Mouse (Mus musculus): ENCODE results near the gene Ptbp1. TPM values are rescaled to one million over a fixed set of nuclear protein-coding genes. Genes with fewer than 3 reads are reported as not detected.

Gene Ptbp1
- total RNA-seq (2015) (138 and 144 TPM in 2 replicates), total RNA-seq (2017) (97.9 and 133 TPM in 2 replicates)

DNA sequence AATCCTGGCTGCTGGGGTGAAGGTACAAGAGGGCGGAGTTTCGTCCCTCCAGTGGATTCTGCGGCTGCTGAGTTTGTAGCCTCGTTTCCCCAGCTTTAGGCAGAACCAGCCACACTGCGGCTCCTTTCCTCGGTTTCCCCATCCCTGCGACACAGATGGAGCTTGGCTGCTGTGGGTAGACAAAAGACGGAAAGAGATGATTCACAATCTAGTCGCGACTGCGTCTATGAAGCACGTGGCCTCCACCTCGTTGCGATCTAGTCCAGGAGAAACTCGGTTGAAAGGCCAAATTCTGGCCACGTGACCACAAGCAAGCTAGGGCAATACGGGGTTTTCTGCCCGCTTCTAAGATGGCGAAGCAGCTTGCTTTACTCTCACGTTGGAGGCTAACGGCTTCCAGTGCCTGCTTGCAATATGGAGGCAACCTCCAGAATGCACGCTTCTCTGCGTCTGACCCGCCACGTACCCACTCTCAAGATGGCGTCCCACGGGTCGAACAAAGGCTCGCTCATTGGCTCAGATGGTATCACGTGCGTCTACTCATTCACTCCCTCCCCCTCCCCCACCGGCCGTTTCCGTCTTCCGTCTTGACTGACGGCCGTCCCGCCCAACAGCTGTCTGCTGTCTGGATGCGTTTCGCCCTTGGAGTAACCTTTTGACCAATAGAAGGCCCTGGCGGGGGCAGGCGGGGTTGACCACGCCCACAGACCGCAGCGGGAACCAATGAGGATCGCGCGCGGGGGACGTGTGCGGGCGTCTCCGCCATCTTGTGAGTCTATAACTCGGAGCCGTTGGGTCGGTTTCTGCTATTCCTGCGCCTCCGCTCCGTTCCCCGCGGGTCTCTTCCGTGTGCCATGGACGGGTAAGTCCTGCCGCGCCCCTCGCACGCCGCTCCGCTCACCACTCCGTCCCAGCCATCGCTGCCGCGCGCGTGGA lies at the start of gene Ptbp1:
Gene Ptbp1 (plus strand): TSS at position 568 of the 936 bp plus-strand sequence.
- peak; percentile 84 for ATAC-seq (ENCODE audit: poor library complexity, severe bottlenecking)

DNA sequence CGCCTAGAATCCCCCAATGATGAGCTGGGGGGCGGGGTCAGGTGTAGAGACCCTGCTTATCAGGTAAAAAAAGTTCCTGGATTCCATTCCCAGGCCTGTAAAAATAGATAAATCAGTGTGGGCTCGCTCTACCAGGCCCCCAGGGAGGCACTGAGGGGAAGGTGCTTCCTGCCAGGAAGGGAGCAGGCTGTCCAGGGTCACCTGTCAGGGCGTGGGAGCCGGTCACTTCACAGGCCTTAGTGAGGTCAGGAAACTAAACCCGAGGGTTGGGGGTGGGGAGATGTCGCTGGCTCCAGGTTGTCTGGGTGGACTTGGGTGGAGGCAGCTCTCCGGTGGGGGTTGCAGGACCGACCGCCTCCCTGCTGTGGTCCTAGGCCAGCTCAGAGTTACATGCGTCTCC lies 48.6 kb upstream of the Ptbp1 start:
- no peak for ATAC-seq (ENCODE audit: poor library complexity, severe bottlenecking)

DNA sequence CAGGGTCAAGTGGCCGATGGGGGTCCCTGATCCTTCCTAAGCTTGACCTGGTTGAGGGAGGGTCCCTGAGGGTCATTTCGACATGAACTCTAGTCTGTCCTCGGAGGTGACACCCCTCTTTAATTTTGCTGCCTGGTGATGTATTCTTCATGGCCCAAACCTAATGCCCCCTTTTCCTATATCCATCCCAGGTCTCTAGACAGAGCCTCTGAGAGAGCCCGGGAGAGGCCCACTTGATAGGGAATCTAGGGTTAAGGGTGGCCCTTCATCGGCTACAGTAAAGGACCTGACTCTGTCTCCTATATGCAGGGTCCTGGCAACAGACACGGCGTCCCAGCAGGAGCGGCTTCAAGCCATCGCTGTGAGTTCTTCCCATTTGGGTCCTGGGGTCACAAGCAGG lies 47.9 kb upstream of the Ptbp1 start:
- no peak for ATAC-seq (ENCODE audit: poor library complexity, severe bottlenecking)

DNA sequence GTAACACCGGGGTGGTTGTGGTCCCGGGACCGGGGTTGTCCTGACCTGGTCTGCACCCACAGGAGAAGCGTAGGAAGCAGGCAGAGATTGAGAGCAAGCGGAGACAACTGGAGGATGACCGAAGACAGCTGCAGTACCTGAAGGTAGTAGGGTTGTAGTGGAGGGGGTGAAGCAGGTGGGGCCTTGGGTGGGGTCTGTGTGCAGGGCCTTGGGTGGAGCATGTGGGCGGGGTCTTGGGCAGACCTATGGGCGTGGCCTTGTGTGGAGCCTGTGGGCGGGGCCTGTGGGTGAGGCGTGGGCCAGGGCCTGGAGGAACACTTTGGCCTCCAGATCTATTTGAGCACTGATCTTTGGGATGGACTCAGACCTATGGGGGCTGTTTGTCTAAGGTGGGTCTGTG lies 47.3 kb upstream of the Ptbp1 start:
- ATAC-seq (ENCODE audit: poor library complexity, severe bottlenecking): no peak

DNA sequence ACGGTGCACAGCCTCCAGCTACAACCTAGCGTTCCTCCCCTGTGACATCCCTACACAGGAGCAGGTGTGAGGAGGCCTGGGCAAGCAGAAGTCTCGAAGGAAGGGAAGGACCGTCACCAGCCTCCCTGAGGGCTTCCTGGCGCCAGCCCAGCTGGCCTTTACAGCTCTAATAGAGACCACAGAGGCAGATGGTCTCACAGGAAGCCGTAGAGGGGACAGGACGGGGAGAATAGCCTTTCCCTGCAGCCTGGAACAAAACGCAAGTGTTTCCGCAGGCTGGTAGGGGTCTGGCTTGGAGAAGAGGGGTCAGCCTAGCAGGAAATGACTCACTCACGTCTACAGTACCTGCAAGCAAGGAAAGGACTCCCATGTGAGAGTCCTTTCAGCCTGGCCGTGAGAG lies 46.4 kb upstream of the Ptbp1 start:
- ATAC-seq (ENCODE audit: poor library complexity, severe bottlenecking): no peak

DNA sequence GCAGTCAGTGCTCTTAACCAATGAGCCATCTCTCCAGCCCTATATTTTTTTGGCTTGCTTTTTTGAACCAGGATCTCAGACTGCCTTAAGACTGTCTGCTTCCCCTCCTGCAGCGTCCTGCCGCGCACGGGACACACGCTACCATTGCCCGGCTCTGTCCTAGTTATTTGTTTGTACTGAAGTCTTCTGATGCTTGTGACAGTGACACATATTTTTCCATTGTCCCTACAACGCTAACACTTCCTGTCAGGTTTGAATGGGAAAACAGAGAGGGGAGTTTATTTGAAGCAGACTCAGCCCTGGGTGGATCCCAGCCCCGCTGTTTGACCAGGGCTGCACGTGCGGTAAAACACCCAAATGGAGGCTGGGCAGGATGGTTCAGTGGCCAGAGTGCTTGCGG lies 45.5 kb upstream of the Ptbp1 start:
- ATAC-seq (ENCODE audit: poor library complexity, severe bottlenecking): no peak

DNA sequence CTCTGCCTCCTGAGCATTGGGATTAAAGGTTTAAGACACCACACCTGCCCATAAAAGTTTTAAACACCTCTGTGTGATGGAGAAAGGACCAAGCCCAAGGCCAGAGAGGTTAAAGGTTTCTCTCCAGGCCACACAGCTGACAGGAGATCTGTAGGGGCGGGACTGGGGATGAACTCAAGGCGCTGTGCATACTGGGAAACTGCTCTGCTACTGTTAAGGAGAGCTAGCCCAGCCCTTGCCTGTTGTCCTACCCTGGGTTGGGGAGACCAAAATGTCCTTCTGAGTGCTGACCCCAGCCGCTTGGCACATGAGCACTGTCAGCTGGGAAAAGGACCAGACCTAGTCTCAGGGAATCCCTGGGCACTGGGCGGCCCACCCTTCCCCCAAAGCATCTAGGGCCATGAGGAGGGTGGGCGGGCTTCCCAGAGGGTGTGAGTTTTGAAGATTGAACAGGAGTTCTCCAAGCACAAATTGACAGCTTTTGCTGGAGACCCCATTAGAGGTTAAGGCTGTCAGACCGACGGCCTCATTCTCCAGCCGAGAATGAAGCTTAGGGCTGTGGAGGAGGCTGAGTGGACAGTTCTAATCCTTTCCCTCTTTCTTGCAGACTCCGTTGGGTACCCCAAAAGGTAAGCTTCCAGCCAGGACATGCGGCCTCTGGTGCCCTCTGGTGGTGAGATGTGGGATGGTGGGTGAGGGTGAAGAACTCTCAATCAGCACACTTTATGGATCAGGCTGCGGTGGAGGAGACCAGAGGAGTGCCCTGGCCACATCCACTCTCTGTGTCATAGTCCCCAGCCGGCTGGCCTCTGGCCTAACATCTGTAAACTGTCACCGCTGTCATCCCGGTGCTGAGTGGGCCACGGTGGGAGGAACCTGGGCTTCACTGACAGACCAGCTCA lies 42.2 kb upstream of the Ptbp1 start:
- ATAC-seq (ENCODE audit: poor library complexity, severe bottlenecking): peak; percentile 93

DNA sequence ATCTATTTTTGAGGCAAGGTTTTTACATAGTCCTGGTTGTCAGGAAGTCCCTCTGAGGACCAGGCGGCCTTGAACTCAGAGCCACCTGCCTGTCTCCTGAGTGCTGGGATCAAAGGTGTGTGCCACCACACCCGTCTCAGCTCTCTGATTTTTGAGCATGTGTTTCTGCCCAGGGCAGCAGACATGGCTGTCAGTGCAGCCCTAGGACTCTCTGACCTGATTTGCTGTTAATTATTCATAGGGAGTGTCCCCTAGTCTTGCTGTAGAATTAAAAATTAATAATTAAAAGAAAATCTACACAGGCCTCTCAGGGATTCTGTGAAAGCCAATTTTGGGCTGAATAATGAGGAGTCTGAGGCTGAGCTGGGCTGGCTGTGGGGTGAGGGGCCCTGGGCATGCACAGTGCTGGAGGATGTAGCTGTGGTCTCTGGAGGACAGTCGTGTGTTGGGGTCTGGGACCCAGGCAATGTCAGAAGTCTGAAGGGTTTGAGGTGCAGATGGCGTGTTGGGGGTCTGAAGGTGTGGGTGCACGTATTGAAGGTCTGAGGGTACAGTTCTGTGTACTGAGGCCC lies 39.9 kb upstream of the Ptbp1 start:
- no peak for ATAC-seq (ENCODE audit: poor library complexity, severe bottlenecking)

DNA sequence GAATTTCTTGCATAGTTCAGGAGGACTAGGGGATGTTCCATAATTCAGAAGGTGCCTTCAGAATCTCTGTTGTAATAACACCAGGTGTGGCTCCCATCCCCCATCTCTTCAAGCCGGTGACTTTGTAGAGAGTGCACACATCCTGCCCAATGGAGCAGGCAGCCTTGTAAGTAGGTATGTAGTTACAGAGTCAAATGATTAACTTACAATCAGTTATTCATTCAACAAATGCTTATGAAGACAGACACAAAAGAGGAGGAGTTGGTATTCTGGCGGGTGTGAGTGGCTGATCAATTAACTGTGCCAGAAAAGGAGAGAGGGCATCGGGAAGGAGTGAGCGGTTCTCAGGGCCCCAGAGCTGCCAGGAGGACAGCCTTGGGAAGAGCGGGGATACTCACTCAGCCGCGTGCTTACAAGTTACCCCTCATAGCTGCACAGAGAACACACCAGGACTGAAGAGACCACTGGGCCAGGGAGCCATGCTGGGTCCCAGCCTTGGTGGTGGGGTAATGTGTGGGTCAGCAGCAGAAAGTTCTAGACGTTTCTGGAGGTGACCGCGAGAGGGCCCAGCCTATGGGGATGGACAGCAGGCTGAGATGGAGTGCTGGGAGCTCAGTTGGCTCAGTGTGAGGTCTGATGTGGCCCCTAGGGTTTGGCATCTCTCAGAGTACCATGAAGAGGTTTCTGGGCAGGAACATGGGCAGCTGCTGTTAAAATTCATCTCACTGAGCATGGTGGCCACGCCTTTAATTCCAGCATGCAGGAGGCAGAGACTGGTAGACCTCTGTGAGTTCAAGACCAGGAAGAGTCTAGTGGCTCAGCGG lies 38.3 kb upstream of the Ptbp1 start:
- ATAC-seq (ENCODE audit: poor library complexity, severe bottlenecking): no peak

DNA sequence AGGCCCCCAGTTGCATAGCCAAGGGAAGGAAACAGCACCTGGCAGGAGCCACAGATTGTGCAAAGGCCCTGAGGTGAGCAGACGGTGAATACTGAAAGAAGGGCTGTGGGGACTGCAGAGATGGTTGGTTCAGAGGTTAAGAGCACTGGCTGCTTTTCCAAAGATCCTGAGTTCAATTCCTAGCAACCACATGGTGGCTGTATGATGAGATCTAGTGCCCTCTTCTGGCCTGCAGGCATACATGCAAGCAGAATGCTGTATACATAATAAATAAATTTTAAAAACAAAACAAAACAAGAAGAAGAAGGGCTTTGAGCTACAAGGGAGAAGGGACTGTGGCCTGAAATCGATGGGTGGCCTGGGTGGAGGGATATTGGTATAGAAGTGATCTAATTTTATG lies 37.1 kb upstream of the Ptbp1 start:
- ATAC-seq (ENCODE audit: poor library complexity, severe bottlenecking): no peak

DNA sequence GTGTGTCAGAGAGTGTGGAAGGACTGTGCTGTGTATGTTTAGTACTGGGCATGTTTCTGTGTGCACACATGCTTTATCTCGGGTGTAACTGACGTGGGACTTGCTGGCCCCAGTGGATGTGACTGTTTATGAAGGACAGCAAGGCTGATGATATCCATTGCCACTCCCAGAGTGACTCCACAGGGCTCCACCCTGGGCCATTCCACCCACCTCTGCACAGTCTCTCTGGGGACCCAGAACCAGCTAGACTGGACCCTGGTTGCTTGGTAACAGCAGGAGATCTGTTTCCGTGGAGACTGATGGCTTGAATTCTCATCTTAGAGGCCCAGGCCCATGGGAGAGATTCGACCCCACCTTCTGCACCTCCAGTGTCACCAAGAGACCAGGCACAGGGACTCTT lies 36.0 kb upstream of the Ptbp1 start:
- no peak for ATAC-seq (ENCODE audit: poor library complexity, severe bottlenecking)

DNA sequence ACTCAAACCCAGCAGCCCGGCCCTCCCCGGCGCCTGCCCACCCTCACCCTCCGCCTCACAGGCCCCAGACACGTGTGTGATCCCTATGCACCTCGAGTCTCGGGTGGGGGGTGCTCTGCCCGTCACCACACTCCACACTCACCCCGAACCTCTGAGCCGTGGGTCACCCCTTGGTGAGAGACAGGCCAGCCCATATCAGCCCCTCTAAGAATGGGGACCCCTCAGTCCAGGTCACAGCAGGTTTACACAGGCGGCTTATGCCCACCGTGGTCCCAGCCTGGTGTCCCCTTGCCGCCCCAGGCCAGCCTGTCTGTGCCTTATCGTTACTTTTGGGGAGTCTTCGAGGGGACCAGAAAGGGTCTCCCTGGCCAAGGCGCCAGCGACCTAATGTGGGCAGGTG lies 34.6 kb upstream of the Ptbp1 start:
- ATAC-seq (ENCODE audit: poor library complexity, severe bottlenecking): no peak

DNA sequence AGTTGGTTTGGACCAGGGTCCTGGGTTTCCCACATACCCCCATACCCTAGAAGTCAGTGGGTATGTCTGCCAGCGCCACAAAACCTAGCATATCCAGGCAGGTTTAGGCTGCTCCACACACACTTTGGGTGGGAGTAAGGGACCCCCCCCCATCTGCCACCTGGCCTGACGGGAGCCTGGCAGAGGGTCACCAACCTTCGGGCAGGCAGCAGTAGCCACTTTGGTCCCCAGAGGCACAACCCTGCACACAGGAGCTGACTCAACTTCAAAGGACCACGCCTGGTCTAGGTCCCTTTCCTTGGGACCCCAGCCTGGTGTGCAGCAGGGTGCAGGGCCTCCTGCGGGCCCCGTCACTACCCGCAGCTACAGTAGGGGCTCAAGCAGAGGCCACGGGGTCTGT lies 34.0 kb upstream of the Ptbp1 start:
- ATAC-seq (ENCODE audit: poor library complexity, severe bottlenecking): no peak

DNA sequence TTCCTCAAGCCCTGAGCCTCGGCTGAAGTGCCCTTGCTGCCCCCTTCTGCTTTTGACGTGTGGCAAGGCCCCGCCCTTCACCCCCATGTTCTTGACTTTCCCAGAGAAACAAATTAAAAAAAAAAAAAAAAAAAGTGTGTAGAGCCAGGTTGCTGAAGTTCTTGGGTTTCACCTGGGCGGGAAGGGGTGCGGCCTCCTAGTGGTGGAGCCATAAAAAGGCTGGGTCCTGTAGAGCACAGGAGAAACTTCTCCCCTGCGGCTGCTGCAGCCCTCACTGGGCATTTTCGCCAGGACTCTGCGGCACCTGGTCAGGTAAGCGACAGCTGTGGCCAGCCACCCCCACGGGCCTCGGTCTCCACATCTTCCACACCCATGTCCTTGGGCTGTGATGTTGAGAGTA lies 33.4 kb upstream of the Ptbp1 start, which contains the start of gene Misp:
Gene Misp (plus strand): TSS at position 208 of the 400 bp plus-strand sequence.
- ATAC-seq (ENCODE audit: poor library complexity, severe bottlenecking): no peak

DNA sequence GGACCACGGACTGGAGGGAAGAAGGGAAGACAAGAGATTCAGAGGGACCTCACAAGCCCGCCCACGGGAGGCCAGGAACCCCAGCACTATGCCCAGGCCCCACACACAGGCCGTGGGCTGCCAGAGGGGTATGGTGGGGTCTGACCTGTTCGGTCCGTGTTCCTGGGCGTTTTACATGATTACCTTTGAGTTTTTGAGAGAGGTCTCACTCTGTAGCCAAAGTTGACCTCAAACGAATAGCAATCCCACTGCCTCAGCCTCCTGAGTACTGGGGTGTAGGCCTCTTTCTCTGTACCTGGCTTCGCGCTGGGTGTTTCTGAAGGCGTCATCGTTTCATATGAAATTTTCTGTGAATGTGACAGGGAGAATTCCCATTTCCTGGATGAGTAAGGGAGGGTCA lies 32.5 kb upstream of the Ptbp1 start:
- ATAC-seq (ENCODE audit: poor library complexity, severe bottlenecking): no peak

DNA sequence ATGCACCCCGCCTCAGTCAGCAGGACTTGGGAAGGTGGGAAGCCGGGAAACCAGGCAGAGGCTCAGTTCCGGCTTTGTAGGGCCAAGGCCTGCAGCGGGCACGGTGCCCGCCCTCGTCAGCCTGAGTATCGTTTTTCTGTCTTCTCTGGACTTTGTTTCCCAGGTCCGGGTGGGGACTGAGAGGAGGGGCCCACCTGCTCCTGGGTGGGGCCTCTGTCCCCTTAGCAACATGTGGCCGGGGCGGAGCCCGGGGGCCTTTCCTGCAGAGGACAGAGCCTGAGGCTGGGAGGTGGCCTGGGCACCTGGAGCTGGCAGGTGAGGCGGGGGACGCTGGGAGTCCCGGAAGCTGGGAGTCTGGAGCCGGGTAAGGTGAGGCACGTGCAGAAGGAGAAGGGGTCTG lies 31.9 kb upstream of the Ptbp1 start:
- ATAC-seq (ENCODE audit: poor library complexity, severe bottlenecking): no peak

DNA sequence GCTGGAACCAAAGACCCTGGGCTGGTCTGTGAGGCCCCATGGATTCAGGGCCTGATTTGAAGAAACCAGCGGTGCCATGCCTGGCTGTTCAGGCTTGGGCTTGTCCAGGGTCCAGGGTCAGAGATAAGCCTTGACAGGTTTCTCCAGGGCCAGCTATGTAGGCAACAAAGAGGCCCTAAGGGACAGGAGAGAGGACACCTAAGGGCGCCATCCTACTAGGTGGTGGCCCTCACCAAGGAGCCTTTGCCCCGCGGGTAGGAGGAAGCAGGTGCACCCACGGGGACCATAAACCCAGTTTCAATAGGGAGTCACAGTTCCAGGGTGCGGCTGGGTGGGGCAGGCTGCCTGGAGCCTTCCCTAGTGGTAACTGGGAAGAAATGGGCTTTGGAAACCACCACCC lies 31.2 kb upstream of the Ptbp1 start:
- ATAC-seq (ENCODE audit: poor library complexity, severe bottlenecking): no peak

DNA sequence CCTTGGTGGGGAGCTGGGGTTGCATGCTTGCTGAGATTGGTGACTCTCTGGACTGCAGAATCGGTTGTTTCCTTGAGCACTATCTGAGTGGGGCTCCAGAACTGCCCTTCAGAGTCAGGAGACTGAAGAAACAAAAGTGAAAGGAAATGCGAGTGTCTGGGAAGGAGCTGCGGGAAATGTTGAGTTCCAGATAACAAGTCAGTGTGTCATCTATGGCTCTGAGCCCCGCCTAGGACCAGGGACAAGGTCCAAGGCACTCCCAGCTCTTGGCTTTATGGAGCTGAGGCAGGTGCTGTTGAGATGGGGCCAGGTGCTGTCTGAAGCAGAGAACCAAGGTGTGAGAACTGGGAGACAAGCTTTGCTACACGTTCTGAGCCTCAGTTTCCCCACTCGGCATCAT lies 29.8 kb upstream of the Ptbp1 start:
- no peak for ATAC-seq (ENCODE audit: poor library complexity, severe bottlenecking)

DNA sequence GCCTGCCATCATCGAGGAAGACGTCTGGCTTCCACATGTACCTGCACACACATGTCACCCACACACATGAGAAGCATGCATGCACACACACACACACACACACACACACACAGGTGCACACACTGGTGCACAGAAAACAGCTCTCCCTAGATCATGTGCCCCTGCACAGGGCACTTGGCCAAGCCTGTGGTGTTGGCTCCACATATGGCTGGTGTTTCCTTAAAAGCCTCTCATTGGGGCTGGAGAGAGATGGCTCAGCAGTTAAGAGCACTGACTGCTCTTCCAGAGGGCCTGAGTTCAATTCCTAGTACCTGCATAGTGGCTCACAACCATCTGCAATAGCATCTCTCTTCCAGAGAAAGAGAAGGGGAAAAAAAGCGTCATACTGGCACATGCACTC lies 22.6 kb upstream of the Ptbp1 start:
- no peak for ATAC-seq (ENCODE audit: poor library complexity, severe bottlenecking)

DNA sequence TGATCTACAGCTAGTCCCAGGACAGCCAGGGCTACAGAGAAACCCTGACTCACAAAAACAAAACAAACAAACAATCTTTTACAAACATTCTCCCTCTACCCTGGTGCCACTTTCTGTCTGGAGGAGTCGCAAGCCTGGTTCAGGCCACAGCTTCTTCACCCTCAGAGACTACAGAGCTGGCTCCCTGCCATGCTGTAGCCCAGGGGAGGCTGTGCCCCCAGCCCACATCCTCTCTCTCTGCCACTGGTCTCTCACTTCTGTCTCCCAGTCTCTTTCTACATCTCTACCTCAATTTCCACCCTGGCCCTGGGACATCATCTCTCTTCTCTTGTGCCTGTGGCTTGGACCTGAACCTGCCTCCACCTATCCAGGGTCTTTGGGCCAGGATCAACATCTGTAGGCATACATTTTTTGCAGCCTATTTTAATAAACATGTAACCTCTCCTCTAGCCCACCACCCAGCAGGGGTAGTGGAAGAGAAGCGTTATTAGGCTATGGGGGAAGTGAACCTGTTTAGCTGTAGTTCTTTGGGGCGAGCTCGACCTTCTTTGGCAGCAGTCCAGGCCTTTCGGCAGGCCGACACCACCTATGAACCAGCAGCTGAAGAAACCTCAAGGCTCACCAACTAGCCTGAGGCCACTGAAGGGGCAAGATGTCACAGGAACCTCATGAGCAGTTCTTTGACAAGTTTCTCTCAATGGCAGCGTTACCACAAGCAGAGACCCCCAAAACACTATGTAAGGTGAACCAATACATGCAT lies 22.0 kb upstream of the Ptbp1 start:
- ATAC-seq (ENCODE audit: poor library complexity, severe bottlenecking): peak; percentile 31; the same call in 1 of the 2 replicates

Measured in megakaryocyte, adult 5-6 weeks (primary cell).